Mouse (Mus musculus) spleen, adult 2 months (tissue): ENCODE results near the gene Psmb5.

Source experiments
- CTCF ChIP-seq: fragments of 200-500 bp; IDR thresholded peaks from 2 replicates; pipeline ENCODE4 v1.5.1; 2011; ENCODE audit warnings: mild to moderate bottlenecking, inconsistent platforms; ENCODE audit not compliant: insufficient read depth, insufficient read length, insufficient replicate concordance; ENCODE audit errors: extremely low read depth
- POLR2A ChIP-seq: fragments of 200-500 bp; IDR thresholded peaks from 2 replicates; pipeline ENCODE4 v1.6.1; 2011; ENCODE audit warnings: low read depth, low read length, inconsistent platforms

DNA sequence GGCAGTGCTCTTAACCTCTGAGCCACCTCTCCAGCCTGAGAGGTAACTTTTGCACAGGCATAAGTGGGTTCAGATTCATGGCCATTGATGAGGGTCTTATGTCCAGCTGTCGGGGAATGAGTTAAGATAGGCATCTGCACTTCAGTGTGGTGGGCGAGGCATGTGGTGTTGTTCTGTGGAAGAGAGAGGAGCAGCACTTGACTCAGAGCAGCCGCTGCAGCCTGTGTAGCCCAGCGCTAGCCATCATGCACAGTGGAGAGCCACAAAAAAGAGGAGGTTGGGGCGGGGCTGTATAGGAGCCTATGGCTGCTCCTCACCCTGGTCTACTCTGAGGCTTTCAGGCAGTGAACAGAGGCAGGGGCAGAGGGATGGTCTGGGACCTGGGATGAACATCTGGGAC is 10.3 kb upstream of the Psmb5 start:
- TF ChIP-seq CTCF (no peak), POLR2A (no peak)
